Mouse (Mus musculus) spleen, embryonic (tissue): ENCODE data around the gene Hoxa11.

ENCODE experiments used
- CTCF ChIA-PET: fragments of 350-600 bp; sonication (Branson Sonifier 250); formaldehyde crosslinking; loops from one replicate; lab custom pipeline; 2022; lab: Charles Lee

Hoxa11 gene

DNA sequence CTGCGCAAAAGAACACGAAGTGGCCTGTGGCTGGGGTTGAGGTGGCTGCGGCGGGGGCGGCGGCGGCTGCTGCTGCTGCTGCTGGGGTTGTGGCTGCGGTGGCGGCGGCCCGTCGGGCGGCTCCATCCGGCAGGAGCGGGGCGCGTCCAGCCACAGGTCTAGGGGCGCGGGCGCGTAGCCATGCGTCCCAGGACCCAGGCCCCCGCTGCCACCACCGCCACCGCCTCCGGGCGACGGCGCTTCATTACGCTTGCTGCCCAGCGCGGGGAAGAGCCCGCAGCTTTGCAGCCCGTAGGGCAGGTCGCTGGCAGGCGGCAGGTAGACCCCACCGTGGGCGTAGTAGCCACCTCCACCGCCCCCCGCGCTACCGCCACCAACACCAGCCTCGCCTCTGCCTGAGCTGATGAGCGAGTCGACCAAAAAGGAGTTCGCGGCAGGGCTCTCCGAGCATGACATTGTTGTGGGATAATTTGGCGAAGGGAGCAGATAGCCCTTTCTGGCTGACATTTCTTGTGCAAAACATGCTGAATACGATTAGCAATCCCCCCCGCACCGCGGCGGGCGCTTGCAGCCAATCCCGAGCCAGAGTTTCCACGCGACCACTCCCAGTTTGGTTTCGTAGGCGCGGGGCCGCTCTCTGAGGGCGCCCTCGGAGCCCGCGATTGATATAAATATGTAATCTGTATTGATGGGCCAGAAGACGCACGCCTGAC lies 11.0 kb downstream of the Hoxa11 start:
- CTCF ChIA-PET, result interaction anchor here (0.5 to 0.9 kb wide), 2 partner anchors 14 to 55 kb away, joined by 3 to 11 read pairs; no protein-coding TSS in a partner anchor

DNA sequence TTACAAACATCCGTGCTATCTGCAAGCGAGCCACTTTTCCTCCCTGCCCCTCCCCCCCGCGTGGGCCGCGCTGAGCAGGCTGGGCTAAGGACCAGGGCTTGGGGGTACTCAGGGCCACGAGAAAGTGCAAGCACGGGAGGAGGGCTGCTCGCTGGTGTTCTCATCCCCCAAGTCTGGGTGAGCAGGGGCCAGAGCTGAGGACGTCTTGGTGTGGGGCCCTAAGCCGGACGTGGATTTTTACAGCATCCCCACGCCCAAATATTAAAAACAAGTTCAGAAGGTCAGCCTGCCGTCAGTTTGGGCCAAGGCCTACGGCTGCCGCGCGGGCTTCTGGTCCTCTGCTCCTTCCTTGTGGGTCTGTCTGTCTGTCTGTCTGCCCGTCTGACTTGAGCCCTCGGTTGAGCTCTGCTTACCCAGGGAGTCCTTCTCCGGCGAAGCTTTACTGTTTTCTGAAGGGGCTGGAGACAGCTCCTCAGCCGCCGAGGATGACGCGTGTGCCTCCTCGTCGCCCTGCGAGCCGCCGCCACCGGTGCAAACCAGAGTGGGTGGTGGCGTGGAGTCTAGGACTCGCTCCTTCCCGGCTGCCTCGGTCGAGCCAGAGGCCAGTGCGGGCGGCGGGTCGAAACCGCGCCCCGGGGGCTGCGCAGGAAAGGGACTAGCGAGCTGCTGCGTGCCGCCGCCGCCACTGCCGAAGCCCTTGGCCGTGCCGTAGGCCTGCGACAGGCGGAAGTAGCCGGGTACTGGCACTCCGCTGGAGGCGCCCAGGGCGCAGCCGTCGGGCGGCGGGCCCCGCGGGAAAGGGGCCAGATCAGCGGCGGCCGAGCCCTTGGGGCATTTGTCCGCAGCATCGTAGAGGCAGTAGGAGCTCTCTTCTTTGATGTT lies 11.8 kb downstream of the Hoxa11 start:
- CTCF ChIA-PET, result interaction anchor here (0.5 to 0.9 kb wide), 3 partner anchors 11 to 55 kb away, joined by 3 to 11 read pairs (median 3); no protein-coding TSS in a partner anchor

DNA sequence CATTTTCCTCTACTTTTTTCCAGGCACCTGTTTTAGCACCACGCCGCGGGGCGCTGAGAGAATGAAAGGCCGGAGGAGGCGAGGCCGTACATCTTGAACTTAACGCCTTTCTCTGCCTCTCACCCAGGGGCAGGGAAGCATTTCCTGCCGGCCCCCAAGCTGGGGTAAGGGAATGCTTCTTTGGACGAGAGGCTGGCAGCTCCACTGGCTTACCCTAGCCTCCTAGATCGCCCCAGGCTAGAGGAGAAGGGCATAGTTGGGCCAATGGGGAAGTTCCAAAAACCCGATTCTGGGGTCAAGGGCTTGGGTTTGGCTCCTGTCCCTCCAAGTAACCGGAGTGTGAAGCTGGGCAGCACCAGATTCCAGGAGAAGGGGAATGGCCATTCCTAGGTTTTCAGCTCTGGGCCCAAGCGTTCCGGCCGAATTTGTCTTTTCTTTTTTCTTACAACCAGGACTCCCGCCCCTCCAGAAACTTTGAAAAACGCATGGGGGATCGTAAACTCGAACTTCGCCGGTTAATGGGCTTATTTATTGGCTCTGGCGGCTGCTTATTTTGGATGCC lies 12.5 kb downstream of the Hoxa11 start:
- CTCF ChIA-PET, result interaction anchor here (0.6 to 0.9 kb wide), 3 partner anchors 10 to 1049 kb away, joined by 3 read pairs; no protein-coding TSS in a partner anchor

DNA sequence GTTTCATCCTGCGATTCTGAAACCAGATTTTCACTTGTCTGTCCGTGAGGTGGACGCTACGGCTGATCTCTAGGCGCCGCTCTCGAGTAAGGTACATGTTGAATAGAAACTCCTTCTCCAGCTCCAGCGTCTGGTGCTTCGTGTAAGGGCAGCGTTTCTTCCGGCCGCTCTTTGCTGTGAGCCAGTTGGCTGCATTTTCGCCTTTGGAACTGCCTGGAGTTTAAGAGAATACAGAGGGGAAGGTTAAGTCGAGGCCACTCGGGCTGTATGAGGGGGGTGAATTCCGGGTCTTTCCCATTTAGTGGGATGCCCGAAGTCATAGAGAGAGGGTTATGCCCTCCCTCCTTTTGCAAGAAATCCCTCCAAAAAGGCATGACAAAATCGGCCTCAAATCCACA lies 13.0 kb downstream of the Hoxa11 start:
- CTCF ChIA-PET, result interaction anchor here (0.6 kb wide), 2 partner anchors 24 to 1049 kb away, joined by 3 to 4 read pairs; no protein-coding TSS in a partner anchor

DNA sequence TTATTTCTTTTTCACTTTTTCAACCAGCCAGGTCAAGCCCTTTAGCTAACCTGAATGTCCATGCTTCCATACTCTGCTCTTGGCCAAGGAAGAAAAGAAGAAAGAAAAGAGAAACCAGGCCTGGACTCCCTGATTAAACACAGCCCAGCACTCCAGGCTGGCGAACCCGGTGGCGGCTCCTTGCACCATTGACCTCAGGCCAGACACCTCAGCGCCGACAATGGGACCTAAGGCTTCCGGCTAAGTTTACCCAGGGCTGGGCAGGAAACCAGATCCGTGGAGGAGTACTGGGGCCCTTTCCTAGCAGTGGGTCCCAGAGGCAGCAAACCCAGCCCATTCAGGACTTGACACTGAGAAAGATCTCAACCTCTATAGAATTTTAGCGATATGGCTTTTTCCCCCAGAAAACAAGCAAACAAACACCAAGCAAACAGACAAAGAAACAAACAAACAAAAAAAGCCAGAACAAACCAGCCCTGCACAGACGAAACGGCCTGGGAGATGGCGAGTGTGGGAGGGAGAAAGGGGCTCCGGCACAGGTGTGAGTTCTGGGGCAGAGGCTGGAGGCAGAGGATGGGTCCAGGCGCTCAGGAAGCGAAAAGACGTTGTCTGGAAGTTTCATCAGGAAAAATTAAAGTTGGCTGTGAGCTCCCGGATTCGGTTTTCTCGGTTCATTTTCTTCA lies 13.6 kb downstream of the Hoxa11 start:
- CTCF ChIA-PET, result interaction anchor here (0.6 kb wide), 1 partner anchor 25 kb away, joined by 4 read pairs; no protein-coding TSS in a partner anchor

DNA sequence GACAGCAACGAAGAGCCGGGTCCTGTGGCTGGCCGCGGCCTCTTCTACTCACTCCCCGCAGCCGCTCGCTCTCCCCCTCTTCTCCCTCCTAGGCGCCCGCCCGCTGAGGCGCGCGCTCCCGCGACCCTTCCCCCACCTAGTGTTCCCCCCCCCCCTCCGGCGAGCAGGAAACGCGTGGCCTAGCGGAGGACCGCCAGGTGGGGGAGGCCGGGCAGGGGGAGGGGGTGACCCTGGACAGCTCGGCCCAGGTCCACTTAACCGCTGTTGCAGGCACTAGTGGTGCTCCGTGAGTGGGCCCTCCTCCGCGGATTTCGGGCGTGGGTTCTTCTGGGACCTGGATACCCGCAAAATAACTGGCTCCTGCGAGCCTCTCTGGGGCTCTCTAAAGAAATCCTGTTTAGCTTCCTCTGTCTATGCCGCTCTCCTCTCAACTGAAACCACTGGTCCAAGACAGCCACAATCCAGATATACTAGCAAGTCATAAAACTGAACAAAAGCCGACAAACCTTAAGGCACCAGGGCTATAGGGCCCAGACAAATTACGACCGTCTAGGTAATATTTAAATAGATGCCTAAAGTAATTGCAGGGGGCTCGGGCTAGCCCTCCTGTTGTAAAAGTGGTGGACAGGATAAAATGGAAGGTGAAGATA lies 15.0 kb downstream of the Hoxa11 start, which contains the start of gene Hoxa9:
Gene Hoxa9 (minus strand): TSS at position 574 of the 650 bp plus-strand sequence.
- CTCF ChIA-PET, result interaction anchor here (0.6 to 0.7 kb wide), 3 partner anchors 16 to 364 kb away, joined by 4 to 6 read pairs (median 5); no protein-coding TSS in a partner anchor

DNA sequence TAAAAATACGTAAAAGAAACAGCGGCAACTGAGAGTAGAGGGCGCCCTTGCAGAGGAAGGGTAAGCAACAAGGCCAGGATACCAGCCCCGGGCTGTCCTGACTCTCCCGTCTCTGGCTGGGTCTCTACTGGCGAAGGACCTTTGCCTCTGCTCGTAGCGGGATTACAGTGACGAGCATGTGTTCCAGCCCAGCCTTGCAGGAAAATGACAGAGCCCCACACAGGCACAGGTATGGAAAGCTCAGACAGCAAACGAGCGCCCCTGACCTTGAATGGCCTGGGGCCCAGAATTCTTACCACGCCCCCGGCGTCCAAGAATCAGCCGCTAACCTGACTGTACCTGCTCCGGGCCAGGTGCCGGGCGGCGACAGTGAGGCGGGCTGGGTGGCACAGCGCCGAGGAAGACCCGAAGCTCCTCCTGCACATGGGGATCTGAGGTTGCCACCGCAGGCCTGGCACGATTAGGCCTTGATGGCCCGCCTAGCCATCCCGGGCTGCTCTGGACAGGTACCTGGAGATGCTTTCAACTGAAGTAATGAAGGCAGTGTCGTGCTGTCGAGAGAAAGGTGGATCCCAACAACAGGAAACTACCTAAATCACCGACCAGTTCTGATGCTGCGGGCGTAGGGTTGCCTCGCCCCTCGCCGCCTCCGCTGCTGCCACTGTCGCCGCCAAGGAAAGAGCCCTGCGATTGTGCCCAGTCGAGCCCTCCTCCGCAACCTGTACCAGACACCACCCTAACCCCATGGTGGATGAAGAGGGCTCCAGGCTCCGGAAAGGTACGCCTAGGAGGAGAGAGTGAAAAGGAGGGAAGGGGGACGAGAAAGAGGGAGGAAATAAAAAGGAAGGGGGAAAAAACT lies 15.8 kb downstream of the Hoxa11 start:
- CTCF ChIA-PET, result interaction anchor here (0.7 to 0.9 kb wide), 5 partner anchors 11 to 363 kb away, joined by 3 to 5 read pairs (median 3); partner anchors contain the start of gene Hoxa10

DNA sequence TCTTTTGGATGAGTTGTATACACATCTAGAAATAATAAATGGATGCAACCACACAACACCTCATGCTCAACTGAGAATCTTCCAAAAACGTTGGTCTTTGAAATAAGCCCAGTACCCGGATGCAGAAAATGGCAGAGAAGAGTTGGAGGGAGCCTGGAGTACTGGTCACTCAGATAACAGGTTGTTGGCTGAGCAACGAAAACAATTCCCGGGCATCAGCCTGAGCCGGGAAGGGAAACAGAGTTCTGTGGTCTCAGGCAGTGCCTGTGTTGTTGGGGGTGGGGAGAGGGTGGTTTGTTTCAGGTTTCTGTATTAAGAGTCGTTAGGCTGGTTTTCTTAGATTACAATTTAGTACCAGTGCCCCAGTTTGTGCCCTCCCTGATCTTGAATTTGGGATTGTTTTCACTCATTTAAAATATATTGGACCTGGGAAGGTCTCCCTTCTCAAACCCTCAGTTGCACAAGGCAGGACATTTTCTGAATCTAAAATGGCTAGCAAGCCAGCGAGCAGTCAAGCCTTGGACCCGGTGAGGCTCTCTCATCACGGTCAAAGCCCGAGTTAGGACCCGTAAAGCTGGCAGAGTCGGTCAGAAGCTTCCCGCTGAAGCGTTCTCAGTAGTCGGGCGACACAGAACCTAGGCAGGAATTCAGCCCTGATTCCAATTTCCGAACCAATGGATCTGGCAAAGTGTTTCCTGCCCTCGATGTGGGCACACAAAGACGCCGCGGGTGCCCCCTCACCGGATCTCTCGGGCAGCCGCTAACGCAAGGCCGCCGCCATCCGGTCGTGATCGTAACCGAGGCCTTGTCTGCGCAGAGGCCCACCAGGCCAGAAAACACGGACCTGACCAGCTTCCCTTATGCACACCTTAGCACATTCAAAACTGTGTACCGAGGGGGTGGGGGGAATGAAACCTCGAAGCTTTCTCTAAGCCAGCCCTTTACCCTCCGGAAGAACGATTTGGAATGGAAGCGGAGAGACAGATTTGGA lies 16.8 kb downstream of the Hoxa11 start:
- CTCF ChIA-PET, result interaction anchor here (0.7 to 0.9 kb wide), 5 partner anchors 11 to 337 kb away, joined by 3 read pairs; partner anchors contain the start of gene Hoxa10

DNA sequence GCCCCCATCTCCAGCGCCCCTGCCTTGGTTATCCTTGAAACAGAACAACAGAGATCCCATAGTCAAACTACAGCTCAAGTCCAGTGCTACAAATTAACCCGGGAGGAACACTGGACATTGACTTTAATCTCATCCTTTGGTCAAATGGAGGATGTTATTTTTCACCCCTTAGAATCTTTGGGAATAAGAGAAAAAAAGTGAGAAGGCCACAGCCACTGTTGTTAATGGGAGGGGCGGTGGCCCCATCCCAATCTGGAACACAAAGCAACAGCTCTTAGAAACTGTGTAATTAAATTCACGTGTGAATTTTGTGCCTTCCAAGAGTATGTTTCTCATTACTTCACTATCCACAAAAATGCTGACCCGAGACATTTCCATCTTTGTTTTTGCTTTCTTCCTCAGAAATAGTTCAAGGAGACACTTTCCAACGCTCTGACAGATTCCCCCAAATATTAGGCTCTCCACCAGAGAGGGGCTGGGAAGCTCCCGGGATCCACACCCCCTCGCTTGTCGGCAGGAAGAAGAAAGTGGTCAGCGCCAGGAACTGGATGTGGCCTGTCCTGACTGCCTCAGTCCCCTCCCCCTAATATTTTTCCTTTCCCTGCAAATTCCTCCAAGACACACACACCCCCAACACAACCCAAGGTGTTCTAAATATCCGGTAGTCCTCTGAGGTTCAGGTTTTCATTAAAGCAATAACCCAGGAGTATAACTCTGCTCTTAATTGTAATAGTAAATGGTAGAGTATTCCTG lies 18.0 kb downstream of the Hoxa11 start:
- CTCF ChIA-PET, result interaction anchor here (0.6 kb wide), 1 partner anchor 535 kb away, joined by 5 read pairs; no protein-coding TSS in a partner anchor

DNA sequence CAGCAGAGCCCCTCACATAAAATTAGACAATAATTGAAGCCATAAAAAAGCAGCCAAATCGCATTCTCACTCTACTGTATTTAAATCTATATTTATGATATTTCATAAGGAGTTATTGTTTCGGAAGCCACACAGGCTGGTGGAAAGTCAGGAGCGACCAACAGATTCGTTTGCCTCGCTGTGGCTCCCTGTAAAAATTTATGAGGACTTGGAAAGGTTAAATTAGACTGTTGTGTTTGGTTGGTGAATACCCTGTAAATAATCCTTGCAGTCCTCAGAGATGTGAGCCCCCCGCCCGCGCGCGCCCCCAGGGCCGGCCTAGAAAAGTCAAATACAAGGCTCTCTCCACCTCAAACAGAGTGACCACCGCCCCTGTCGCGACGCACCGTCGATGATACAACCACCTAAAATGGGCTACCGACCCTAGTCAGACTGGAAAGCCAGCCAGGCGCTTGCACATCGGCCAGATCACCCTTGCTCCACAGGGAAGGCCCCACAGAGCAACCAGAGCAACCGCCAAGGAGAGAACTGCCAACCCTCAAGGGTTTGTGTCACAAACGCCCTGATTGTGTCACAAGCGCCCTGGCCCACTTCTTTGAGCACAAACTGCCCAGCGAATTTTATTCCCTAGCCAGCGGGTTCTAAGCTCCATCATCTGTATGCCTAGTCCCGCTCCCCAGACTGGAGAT lies 18.9 kb downstream of the Hoxa11 start:
- CTCF ChIA-PET, result no interaction called here

DNA sequence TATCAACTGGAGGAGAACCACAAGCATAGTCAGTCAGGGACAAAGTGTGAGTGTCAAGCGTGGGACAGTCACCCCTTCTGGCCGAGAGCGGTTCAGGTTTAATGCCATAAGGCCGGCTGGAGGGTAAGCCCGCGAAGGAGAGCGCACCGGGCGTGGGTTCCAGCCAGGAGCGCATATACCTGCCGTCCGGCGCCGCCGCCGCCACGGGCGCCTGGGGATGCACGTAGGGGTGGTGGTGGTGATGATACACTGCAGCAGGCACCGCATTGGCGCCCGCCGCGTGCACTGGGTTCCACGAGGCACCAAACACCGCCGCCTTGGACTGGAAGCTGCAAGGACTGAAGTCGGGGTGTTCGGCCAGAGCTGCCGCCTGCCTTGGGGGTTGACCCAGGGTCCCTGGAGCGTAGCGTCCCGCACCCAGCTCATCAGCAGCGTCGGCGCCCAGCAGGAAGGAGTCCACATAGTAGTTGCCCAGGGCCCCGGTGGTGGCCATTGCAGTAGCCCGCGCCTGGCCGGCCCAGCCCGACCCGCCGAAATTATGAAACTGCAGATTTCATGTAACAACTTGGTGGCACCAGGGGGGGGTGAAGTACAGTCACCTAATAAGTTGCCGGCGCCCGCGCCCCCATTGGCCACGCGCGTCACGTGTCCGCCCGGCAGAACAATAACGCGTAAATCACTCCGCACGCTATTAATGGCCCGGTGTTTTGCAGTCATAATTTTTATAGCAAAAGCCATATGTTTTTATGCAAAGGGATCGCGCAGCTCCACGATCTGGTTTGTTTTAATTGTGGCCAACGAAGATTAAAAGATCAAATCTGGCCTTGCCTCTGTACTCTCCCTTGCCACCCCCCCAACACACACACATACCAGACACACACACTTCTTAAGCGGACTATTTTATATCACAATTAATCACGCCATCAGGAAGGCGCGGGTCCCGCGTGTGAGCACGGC lies 19.7 kb downstream of the Hoxa11 start:
- CTCF ChIA-PET, result interaction anchor here (0.6 to 1.0 kb wide), 2 partner anchors 727 to 1019 kb away, joined by 3 read pairs; no protein-coding TSS in a partner anchor

DNA sequence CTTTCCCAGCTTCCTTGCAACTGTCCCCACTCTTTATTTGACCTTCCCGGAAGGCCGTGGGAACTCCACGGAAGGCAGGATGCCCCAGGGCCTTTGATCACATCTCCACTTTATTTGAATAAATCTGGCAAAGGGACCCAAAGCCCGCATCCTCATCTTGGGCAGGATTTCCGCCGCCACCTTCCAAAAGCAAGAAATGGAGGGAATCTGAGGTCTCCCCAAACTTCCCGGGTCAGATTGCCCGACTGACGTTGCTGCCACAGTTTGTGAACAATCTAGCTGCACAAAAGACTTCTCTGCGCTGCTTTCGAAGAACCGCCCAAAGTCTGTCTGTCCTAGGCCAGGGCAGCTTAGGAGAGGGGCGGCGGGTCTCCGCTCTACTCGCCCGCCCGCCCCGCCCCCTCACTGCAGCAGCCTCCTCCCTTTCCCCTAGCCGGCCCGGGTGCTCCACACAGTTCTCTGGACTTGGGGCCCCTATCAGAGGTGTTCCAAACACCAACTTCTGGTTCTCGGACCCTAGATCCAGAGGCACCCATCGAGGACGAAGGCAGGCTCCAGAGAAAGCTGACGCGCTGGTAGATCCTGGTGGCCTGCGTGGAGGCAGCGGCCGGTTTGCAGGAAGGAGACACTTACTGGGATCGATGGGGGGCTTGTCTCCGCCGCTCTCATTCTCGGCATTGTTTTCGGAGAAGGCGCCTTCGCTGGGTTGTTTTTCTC lies 20.6 kb downstream of the Hoxa11 start:
- CTCF ChIA-PET, result interaction anchor here (0.6 to 1.0 kb wide), 3 partner anchors 252 to 1018 kb away, joined by 3 read pairs; no protein-coding TSS in a partner anchor

DNA sequence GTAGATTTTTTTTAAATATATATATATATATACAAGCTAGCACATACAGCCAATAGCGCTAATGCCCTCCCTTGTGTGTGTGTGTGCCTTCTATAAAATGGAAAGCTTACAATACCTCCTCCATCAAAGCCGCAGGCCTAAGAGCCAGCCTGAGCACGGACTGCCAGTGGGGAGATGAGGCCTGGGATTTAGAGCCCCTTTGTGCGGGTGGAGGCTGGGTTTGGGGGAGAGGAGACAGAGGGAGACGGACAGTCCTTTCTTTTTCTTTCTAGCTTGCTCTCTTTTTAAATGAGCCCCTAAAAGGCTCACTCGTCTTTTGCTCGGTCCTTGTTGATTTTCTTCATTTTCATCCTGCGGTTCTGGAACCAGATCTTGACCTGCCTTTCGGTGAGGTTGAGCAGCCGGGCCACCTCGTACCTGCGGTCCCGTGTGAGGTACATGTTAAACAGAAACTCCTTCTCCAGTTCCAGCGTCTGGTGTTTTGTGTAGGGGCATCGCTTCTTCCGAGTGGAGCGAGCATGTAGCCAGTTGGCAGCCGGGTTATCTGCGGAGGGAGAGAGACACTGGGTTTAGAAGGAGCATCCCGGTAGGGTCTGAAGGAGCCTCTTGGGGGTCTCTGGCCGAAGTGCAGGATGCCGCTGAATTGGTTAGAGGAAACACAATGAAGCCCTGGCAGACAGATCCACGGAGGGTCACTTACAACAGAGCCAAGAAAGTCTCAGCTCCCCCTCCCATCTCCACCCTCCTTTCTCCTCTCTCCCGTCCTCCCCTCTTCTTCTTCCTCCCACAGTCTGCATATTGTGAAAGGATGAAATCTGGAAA lies 21.5 kb downstream of the Hoxa11 start:
- CTCF ChIA-PET, result interaction anchor here (0.6 to 0.9 kb wide), 5 partner anchors 15 to 253 kb away, joined by 3 to 4 read pairs (median 3); no protein-coding TSS in a partner anchor

DNA sequence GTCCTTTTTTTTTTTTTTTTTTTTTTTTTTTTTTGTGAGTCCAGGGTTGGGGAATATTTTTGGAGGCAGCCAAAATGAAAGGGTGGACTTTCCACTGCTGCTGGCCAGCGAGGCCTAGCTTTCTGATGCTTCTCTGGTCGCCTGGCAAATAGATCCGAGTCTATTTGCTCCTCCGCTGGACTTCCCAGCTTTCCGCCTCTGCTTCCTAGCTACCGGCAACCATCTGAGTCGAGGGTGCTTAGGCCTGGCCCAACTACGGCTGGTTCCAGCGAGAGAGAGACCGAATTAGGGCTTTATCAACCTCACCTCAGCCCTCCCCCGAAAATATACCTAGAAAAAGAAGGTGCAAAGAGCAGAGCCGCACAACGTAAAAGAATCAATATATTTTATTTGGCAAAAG lies 22.9 kb downstream of the Hoxa11 start:
- CTCF ChIA-PET, result interaction anchor here (0.6 to 0.7 kb wide), 2 partner anchors 11 to 19 kb away, joined by 3 to 5 read pairs; no protein-coding TSS in a partner anchor
